Mouse (Mus musculus) heart, postnatal 0 days (tissue): ENCODE data around the gene Hcn2.
"Not testable (repeated sequence)": the region's sequence is repeated elsewhere in the genome, so short reads cannot be mapped to it uniquely, and the experiment has no call there.

Experiments
- CTCF ChIP-seq: IDR thresholded peaks from 2 replicates; pipeline ENCODE4 v1.5.1; 2016; ENCODE audit warnings: antibody characterized with exemption, control low read depth, low read depth
- EP300 ChIP-seq: IDR thresholded peaks from 2 replicates; pipeline ENCODE4 v1.6.1; 2016; ENCODE audit warnings: antibody characterized with exemption, low read depth

DNA sequence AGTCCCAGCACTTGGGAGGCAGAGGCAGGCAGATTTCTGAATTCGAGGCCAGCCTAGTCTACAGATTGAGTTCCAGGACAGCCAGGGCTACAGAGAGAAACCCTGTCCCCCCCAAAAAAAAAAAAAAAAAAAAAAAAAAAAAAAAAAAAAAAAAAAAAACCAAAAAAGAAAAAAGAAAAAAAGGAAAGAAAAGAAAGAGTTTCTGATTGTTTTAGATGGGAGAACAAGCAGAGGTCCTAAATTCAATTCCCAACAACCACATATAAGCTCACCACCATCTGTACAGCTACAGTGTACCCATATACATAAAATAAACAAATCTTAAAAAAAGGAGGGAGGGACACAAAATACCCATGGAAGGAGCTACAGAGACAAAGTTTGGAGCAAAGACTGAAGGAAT lies 43.2 kb downstream of the Hcn2 start:
- not testable (repeated sequence) for TF ChIP-seq CTCF, EP300
